Mouse (Mus musculus) lung, adult 2 months (tissue): ENCODE data around the gene Ankrd65.
A peak's percentile ranks its signal among the peaks of the same experiment; 100 is the strongest.

Experiments used
- CTCF ChIP-seq: fragments of 200-500 bp; IDR thresholded peaks from 2 replicates; pipeline ENCODE4 v1.5.1; 2011; ENCODE audit warnings: mild to moderate bottlenecking, low read length, control low read depth; ENCODE audit not compliant: insufficient read depth
- POLR2A ChIP-seq: fragments of 200-500 bp; IDR thresholded peaks from 2 replicates; pipeline ENCODE4 v1.6.1; 2011; ENCODE audit warnings: low read depth, mild to moderate bottlenecking, control low read depth, low read length, borderline replicate concordance; ENCODE audit errors: extremely low read depth

DNA sequence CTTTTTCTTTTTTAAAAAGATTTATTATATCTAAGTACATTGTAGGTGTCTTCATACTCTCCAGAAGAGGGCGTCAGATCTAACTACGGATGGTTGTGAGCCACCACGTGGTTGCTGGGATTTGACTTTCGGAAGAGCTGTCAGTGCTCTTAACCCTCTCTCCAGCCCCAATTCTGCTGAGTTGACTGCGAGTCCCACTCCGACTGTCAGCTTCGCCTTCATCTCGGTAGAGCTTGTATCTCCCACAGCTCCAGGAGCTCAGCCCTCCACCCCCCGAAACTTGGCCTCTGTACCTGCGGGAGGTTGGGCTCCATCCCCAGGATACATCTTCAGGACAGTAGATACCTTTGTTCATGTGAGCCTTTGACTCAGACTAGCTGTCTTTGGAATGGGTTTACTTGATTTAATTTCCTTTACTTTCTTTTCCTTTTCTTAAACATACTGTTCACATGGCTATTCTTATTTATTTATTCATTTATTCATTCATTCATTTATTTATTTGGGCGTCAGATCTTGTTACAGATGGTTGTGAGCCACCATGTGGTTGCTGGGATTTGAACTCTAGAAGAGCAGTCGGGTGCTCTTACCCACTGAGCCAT, 12.6 kb downstream of the Ankrd65 start, which contains the start of gene Mrpl20:
- 0 out of 2 replicates have a peak, but pooled peaks have one; percentile 9 for TF ChIP-seq CTCF
- no peak for TF ChIP-seq POLR2A
